Mouse (Mus musculus) lung, adult 2 months (tissue): ENCODE data around the gene Gm49378. TPM values are rescaled to one million over a fixed set of nuclear protein-coding genes. Genes with fewer than 3 reads are reported as not detected.
A peak's percentile ranks its signal among the peaks of the same experiment; 100 is the strongest.

ENCODE experiments used
- DNase-seq: peaks from one replicate; pipeline ENCODE4 v3.0.0; 2022
- H3K4me1 ChIP-seq: fragments of 200-500 bp; 2 replicates; pipeline ENCODE4 v1.6.1; 2011; ENCODE audit warnings: low read length; ENCODE audit not compliant: control insufficient read depth, insufficient read depth
- H3K4me3 ChIP-seq: fragments of 200-500 bp; replicated peaks from 2 replicates; pipeline ENCODE3; 2011; ENCODE audit warnings: low read depth, mild to moderate bottlenecking, control low read depth, low read length; ENCODE audit errors: extremely low read depth
- CTCF ChIP-seq: fragments of 200-500 bp; IDR thresholded peaks from 2 replicates; pipeline ENCODE4 v1.5.1; 2011; ENCODE audit warnings: mild to moderate bottlenecking, low read length, control low read depth; ENCODE audit not compliant: insufficient read depth
- POLR2A ChIP-seq: fragments of 200-500 bp; IDR thresholded peaks from 2 replicates; pipeline ENCODE4 v1.6.1; 2011; ENCODE audit warnings: low read depth, mild to moderate bottlenecking, control low read depth, low read length, borderline replicate concordance; ENCODE audit errors: extremely low read depth
- WGBS: fragments of 180-500 bp; shearing (Covaris S2); methylation state at CpG from one replicate; pipeline ENCODE4 v1.1.7; 2018; 5-methylcytosine and 5-hydroxymethylcytosine counted together
- polyA plus RNA-seq: library from polyadenylated mRNA; depleted of rRNA; stranded (reverse); fragments of >200 nt; gene quantifications from 2 replicates; pipeline ENCODE4 v1.2.3, GENCODE M21; 2012

The Gm49378 gene
- polyA plus RNA-seq, 1 experiment, result 6.0 TPM

- H3K4me1 ChIP-seq, result peaks cover 5% of the 10 kb centered on the region
- peak within 1 kb of the TSS; percentile 75 for H3K4me3 ChIP-seq
- TF ChIP-seq POLR2A, result peak; percentile 86; the same call in 1 of the 2 replicates
- TF ChIP-seq CTCF, result no peak
- WGBS, result under 1% methylated on average over 33 of the region's 33 CpGs
- peak; percentile 81 for DNase-seq
Measured at GRCm38 (mm10) chr14:55635523-55636007, 2.1 kb downstream of the Gm49378 start, which contains the start of gene Ipo4. Gene Ipo4 (minus strand): TSS chr14:55635957.

DNA sequence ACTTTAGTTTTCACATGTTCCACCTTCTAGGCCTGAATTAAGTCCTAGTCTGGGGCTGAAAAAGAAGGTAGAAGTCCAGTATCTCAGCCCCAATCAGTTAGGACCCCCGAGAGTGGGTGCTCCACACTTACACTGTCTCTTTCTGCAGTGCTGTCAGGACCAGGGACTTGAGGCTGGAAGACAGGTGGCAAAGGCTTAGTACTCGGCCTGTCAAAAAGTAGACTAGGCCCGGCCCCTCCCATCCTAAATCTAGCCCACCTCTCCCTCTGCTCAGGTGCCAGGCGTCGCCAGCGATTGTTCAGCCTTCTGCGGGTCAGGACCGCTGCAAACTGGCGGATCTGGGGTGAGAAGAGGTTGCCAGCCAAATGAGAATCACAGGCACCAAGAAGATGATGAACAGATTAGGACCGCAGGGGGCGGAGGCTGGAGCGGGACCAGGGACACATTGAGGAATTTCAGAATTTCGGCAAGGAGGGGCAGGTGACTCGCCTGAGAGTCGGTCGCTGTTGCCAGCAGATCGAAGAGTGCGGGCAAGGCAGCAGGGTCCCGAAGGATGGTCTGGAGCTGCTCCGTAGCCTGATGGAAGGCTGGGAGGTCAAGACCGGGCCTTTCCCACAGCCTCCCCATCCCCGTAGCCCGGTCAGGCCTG, 2.7 kb downstream of the Gm49378 start:
- Histone ChIP-seq H3K4me1 (peaks cover 5% of the 10 kb centered on the region), H3K4me3 (peak overlapping the region; percentile 75)
- TF ChIP-seq CTCF (no peak), POLR2A (no peak)
- 6% methylated on average over 23 of the region's 23 CpGs for WGBS
- no peak for DNase-seq

DNA sequence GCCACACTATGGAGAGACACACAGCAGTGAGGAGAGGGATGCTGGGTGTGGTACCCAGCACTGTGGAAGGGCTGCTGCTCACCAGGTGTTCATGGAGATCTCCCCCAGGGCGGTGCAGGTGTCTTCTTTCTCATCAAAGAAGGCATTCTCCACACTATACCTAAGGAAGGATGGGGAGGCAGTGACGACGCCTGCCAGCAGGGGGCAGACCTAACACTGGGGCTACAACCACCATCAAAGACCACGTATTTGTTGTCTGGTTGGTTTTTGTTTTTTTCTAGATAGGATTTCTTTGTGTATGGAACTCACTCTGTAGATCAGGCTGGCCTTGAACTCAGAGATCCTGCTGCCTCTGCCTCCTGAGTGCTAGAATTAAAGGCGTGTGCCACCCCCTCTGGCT, 8.4 kb downstream of the Gm49378 start:
- peak; percentile 64 for DNase-seq
- Histone ChIP-seq H3K4me3 (no peak overlapping the region), H3K4me1 (no peaks in the 10 kb centered on the region)
- no peak for TF ChIP-seq POLR2A
- peak; percentile 90 for TF ChIP-seq CTCF
- WGBS, result 45% methylated on average over 5 of the region's 5 CpGs

GRCm38 (mm10) chr14:55628077-55628827, 9.4 kb downstream of the Gm49378 start:
- 86% methylated on average over 27 of the region's 27 CpGs for WGBS
- no peak overlapping the region for H3K4me3 ChIP-seq
- no peak for TF ChIP-seq POLR2A
- no peak for TF ChIP-seq CTCF
- no peak for DNase-seq
- H3K4me1 ChIP-seq, result no peaks in the 10 kb centered on the region

GRCm38 (mm10) chr14:55618486-55619195, 19.1 kb downstream of the Gm49378 start:
- DNase-seq, result no peak
- TF ChIP-seq CTCF (no peak), POLR2A (no peak)
- H3K4me1 ChIP-seq, result 0 out of 2 replicates have a peak, but pooled peaks cover 2% of the 10 kb centered on the region
- 31% methylated on average over 22 of the region's 22 CpGs for WGBS
- peak overlapping the region; percentile 18 for H3K4me3 ChIP-seq

DNA sequence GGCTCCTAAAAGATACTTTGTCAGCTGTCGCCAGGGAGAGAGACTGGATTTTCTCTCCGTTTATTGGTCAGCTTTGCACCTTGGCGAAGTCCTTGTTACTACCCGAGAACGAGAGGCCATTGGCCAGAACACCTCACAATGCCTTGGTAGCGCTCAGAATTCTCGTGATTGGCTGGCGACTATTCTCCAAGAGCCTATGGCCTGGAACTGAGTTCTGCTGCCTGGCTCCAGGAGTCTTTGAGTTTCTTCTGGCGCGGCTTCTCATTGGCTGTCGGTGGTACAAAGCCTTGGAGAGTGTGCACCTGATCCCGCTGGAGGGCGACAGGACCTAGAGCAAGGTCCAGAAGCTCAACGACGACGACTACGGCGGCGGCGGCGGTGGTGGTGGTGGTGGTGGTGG, 19.9 kb downstream of the Gm49378 start, which contains the start of gene Rec8:
Gene Rec8 (plus strand): TSS at position 216 of the 400 bp plus-strand sequence.
- Histone ChIP-seq H3K4me1 (0 out of 2 replicates have a peak, but pooled peaks cover 2% of the 10 kb centered on the region), H3K4me3 (peak within 1 kb of the TSS; percentile 18)
- no peak for TF ChIP-seq POLR2A
- 0 out of 2 replicates have a peak, but pooled peaks have one; percentile 11 for TF ChIP-seq CTCF
- 23% methylated on average over 21 of the region's 21 CpGs for WGBS
- no peak for DNase-seq

GRCm38 (mm10) chr14:55616844-55617243, 20.9 kb downstream of the Gm49378 start:
- Histone ChIP-seq H3K4me1 (0 out of 2 replicates have a peak, but pooled peaks cover 2% of the 10 kb centered on the region), H3K4me3 (no peak overlapping the region)
- 74% methylated on average over 2 of the region's 2 CpGs for WGBS
- no peak for DNase-seq
- TF ChIP-seq POLR2A, result no peak
- no peak for TF ChIP-seq CTCF

GRCm38 (mm10) chr14:55615876-55616275, 21.8 kb downstream of the Gm49378 start:
- 45% methylated on average over 2 of the region's 2 CpGs for WGBS
- Histone ChIP-seq H3K4me1 (0 out of 2 replicates have a peak, but pooled peaks cover 2% of the 10 kb centered on the region), H3K4me3 (no peak overlapping the region)
- TF ChIP-seq CTCF, result no peak
- TF ChIP-seq POLR2A, result no peak
- no peak for DNase-seq

GRCm38 (mm10) chr14:55614565-55615178, 23.0 kb downstream of the Gm49378 start:
- 0 out of 2 replicates have a peak, but pooled peaks cover 2% of the 10 kb centered on the region for H3K4me1 ChIP-seq
- TF ChIP-seq CTCF (no peak), POLR2A (no peak)
- WGBS, result 75% methylated on average over 7 of the region's 7 CpGs
- DNase-seq, result no peak
- H3K4me3 ChIP-seq, result no peak overlapping the region
